Mouse (Mus musculus) stomach, embryonic 14.5 days (tissue): ENCODE measurements around the gene Prtg. TPM values are rescaled to one million over a fixed set of nuclear protein-coding genes. Genes with fewer than 3 reads are reported as not detected.

Source experiments
- ATAC-seq: fragments of 200-750 bp; cut with Nextera tagmentation; 2 replicates; pipeline ENCODE4 v1.8.0; 2017; ENCODE audit warnings: low read depth, moderate TSS enrichment; ENCODE audit not compliant: insufficient number of reproducible peaks, insufficient read depth, low FRiP score
- H3K27ac ChIP-seq: fragments of 300-500 bp; sonication (generic); 2 replicates; pipeline ENCODE4 v1.5.1; 2014; ENCODE audit warnings: mild to moderate bottlenecking, low read length, moderate library complexity, mixed read lengths
- H3K27me3 ChIP-seq: fragments of 300-500 bp; sonication (generic); 2 replicates; pipeline ENCODE4 v1.6.1; 2014; ENCODE audit warnings: low read length, control low read depth, mixed read lengths; ENCODE audit not compliant: control insufficient read depth, insufficient read depth
- H3K36me3 ChIP-seq: fragments of 300-500 bp; sonication (generic); 2 replicates; pipeline ENCODE4 v1.6.1; 2014; ENCODE audit warnings: mild to moderate bottlenecking, control low read depth, low read length, moderate library complexity, mixed read lengths; ENCODE audit not compliant: control insufficient read depth, insufficient read depth
- H3K4me1 ChIP-seq: fragments of 300-500 bp; sonication (generic); 2 replicates; pipeline ENCODE4 v1.6.1; 2014; ENCODE audit warnings: low read length, control low read depth, mixed read lengths; ENCODE audit not compliant: control insufficient read depth, insufficient read depth
- H3K4me2 ChIP-seq: fragments of 300-500 bp; sonication (generic); replicated peaks from 2 replicates; pipeline ENCODE4 v1.6.1; 2014; ENCODE audit warnings: low read depth, low read length, control low read depth
- H3K4me3 ChIP-seq: fragments of 300-500 bp; sonication (generic); 2 replicates; pipeline ENCODE4 v1.5.1; 2014; ENCODE audit warnings: low read depth, low read length, control low read depth
- H3K9ac ChIP-seq: fragments of 300-500 bp; sonication (generic); replicated peaks from 2 replicates; pipeline ENCODE4 v1.6.1; 2014; ENCODE audit warnings: low read depth, mild to moderate bottlenecking, control low read depth, low read length, moderate library complexity, mixed read lengths
- H3K9me3 ChIP-seq: fragments of 300-500 bp; sonication (generic); 2 replicates; pipeline ENCODE4 v1.6.1; 2016; ENCODE audit warnings: low read depth, low read length, control low read depth; ENCODE audit not compliant: control insufficient read depth
- WGBS: fragments of 180-500 bp; shearing (Covaris S2); extraction: QIAGEN DNeasy Blood & Tissue Kit; methylation state at CpG from one replicate; pipeline ENCODE4 v1.1.7; 2014; 5-methylcytosine and 5-hydroxymethylcytosine counted together
- polyA plus RNA-seq: library from polyadenylated mRNA; unstranded; fragments of >200 nt; fragmentation: Nextera tagmentation; extraction: Ambion mirVana; gene quantifications from 2 replicates; pipeline ENCODE4 v1.2.1, GENCODE M21; 2014

The Prtg gene
- polyA plus RNA-seq, 1 experiment from 2014 or later: 0.68 TPM

GRCm38 (mm10) chr9:72872298-72873130, 65.8 kb downstream of the Prtg start:
- Histone ChIP-seq H3K9ac (no peak overlapping the region), H3K4me1 (peaks cover 14% of the 10 kb centered on the region), H3K4me3 (no peak overlapping the region), H3K27ac (peak overlapping the region; percentile 27; the same call in 1 of the 2 replicates), H3K4me2 (peak overlapping the region; percentile 35; the same call in 1 of the 2 replicates), H3K27me3 (no peaks in the 10 kb centered on the region), H3K9me3 (no peaks in the 10 kb centered on the region), H3K36me3 (no peaks in the 10 kb centered on the region)
- WGBS: 26% methylated on average over 8 of the region's 8 CpGs
- peak; percentile 24; the same call in 1 of the 2 replicates for ATAC-seq

GRCm38 (mm10) chr9:72875878-72876277, 69.2 kb downstream of the Prtg start:
- no peaks in the 10 kb centered on the region for H3K27me3 ChIP-seq
- H3K27ac ChIP-seq: no peak overlapping the region
- H3K36me3 ChIP-seq: no peaks in the 10 kb centered on the region
- no peak overlapping the region for H3K4me2 ChIP-seq
- no peak overlapping the region for H3K9ac ChIP-seq
- ATAC-seq: no peak
- no peak overlapping the region for H3K4me3 ChIP-seq
- WGBS: 90% methylated on average over 2 of the region's 2 CpGs
- peaks cover 30% of the 10 kb centered on the region for H3K4me1 ChIP-seq
- H3K9me3 ChIP-seq: no peaks in the 10 kb centered on the region

GRCm38 (mm10) chr9:72877905-72878304, 71.2 kb downstream of the Prtg start:
- 9% methylated on average over 11 of the region's 11 CpGs for WGBS
- no peak overlapping the region for H3K4me3 ChIP-seq

GRCm38 (mm10) chr9:72878656-72879055, 72.0 kb downstream of the Prtg start:
- 26% methylated on average over 6 of the region's 6 CpGs for WGBS
- Histone ChIP-seq H3K27ac (no peak overlapping the region), H3K4me2 (no peak overlapping the region), H3K9me3 (no peaks in the 10 kb centered on the region), H3K4me1 (peaks cover 25% of the 10 kb centered on the region), H3K4me3 (no peak overlapping the region), H3K27me3 (no peaks in the 10 kb centered on the region), H3K36me3 (no peaks in the 10 kb centered on the region), H3K9ac (no peak overlapping the region)
- ATAC-seq: no peak

More at GRCm38 (mm10) chr9:72877905-72878304, 71.2 kb downstream of the Prtg start:
- Histone ChIP-seq H3K4me2 (no peak overlapping the region; the same call in 1 of the 2 replicates), H3K9me3 (no peaks in the 10 kb centered on the region), H3K4me1 (peaks cover 25% of the 10 kb centered on the region), H3K27me3 (no peaks in the 10 kb centered on the region), H3K27ac (no peak overlapping the region), H3K36me3 (no peaks in the 10 kb centered on the region), H3K9ac (no peak overlapping the region)
- ATAC-seq: peak; percentile 53; the same call in 1 of the 2 replicates

- Histone ChIP-seq H3K4me1 (peaks cover 25% of the 10 kb centered on the region), H3K27ac (no peak overlapping the region)
- 62% methylated on average over 3 of the region's 3 CpGs for WGBS
Observed at GRCm38 (mm10) chr9:72879601-72880000, 72.9 kb downstream of the Prtg start.

GRCm38 (mm10) chr9:72880225-72880960, 73.7 kb downstream of the Prtg start:
- WGBS: 26% methylated on average over 16 of the region's 16 CpGs
- Histone ChIP-seq H3K9ac (no peak overlapping the region), H3K4me2 (no peak overlapping the region), H3K27me3 (no peaks in the 10 kb centered on the region), H3K27ac (no peak overlapping the region), H3K9me3 (no peaks in the 10 kb centered on the region), H3K36me3 (no peaks in the 10 kb centered on the region), H3K4me1 (peaks cover 25% of the 10 kb centered on the region), H3K4me3 (no peak overlapping the region)
- no peak for ATAC-seq

More at GRCm38 (mm10) chr9:72879601-72880000, 72.9 kb downstream of the Prtg start:
- H3K9me3 ChIP-seq: no peaks in the 10 kb centered on the region
- no peak overlapping the region for H3K4me2 ChIP-seq
- no peak overlapping the region for H3K4me3 ChIP-seq
- no peaks in the 10 kb centered on the region for H3K36me3 ChIP-seq
- no peak for ATAC-seq
- no peaks in the 10 kb centered on the region for H3K27me3 ChIP-seq
- no peak overlapping the region for H3K9ac ChIP-seq

GRCm38 (mm10) chr9:72881026-72881768, 74.5 kb downstream of the Prtg start:
- H3K36me3 ChIP-seq: no peaks in the 10 kb centered on the region
- no peaks in the 10 kb centered on the region for H3K27me3 ChIP-seq
- H3K4me1 ChIP-seq: peaks cover 25% of the 10 kb centered on the region
- no peak overlapping the region; the same call in 1 of the 2 replicates for H3K27ac ChIP-seq
- WGBS: 27% methylated on average over 15 of the region's 15 CpGs
- no peak overlapping the region for H3K4me2 ChIP-seq
- no peaks in the 10 kb centered on the region for H3K9me3 ChIP-seq
- ATAC-seq: no peak
- H3K4me3 ChIP-seq: no peak overlapping the region
- no peak overlapping the region for H3K9ac ChIP-seq

- no peaks in the 10 kb centered on the region for H3K9me3 ChIP-seq
- H3K4me3 ChIP-seq: no peak overlapping the region
- H3K36me3 ChIP-seq: no peaks in the 10 kb centered on the region
- H3K4me2 ChIP-seq: no peak overlapping the region
- ATAC-seq: peak; percentile 54; the same call in 1 of the 2 replicates
- no peak overlapping the region for H3K27ac ChIP-seq
- H3K27me3 ChIP-seq: no peaks in the 10 kb centered on the region
- WGBS: 8% methylated on average over 3 of the region's 3 CpGs
- H3K9ac ChIP-seq: no peak overlapping the region
- H3K4me1 ChIP-seq: peaks cover 19% of the 10 kb centered on the region
Observed at GRCm38 (mm10) chr9:72883940-72884339, 77.3 kb downstream of the Prtg start.
